Mouse (Mus musculus) adrenal gland, postnatal 36 days (tissue): ENCODE results near the gene Wnt4. TPM values are rescaled to one million over a fixed set of nuclear protein-coding genes. Genes with fewer than 3 reads are reported as not detected.

Source experiments
- DNase-seq, 2 experiments: peaks; one replicate each; pipeline ENCODE4 v3.0.0; 2021; ENCODE audit warnings: mixed read lengths in 1 of 2
- total RNA-seq, 2 experiments: library from RNA; stranded (reverse); gene quantifications; 2 replicates each; pipeline ENCODE4 v1.2.3; 2021

Wnt4 gene
- total RNA-seq, 2 experiments from 2014 or later: 85.4 to 96.6 TPM

DNA sequence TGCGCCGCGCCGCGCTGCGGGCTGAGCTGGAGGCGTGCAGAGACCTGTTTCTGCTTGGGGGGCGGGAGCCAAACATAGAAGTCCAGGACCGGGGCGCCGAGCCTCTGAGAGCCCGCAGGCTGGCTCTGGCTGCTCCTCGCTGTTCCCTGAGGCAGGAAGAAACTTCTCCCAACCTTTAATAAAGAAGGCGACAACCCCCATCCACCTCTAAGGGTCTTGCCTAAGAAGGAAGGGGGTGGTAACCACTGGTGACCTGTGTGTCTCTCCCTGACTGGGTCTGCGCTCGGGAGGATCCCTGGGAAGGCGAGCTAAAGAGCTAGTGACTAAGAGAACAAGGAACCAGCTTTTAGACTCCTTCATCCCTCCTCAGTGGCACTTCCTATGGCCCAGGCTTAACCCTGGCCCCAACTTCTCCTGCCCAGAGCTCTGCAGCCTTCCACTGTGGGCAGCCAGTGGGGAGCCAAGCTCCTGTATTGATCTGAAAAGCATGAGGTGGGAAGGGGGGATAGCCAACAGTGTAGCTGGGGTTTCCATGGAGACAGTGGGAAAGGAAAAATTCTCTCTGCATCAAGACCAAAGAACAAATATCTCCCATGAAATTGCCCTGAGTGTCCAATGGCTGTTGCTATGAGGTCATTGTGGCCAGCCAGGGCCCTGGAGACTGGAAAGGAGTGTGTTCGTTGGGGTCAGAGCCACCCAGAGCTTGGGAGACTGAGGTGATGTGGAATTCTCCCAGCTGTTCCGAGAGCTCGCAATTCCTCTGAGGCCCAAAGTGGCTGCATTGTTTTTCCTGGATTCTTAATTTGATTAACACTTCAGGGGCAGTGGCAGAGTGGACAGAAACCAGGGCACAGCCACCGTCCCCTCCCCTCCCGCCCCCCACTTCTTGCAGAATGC lies 1.1 kb downstream of the Wnt4 start:
- no peak for DNase-seq

DNA sequence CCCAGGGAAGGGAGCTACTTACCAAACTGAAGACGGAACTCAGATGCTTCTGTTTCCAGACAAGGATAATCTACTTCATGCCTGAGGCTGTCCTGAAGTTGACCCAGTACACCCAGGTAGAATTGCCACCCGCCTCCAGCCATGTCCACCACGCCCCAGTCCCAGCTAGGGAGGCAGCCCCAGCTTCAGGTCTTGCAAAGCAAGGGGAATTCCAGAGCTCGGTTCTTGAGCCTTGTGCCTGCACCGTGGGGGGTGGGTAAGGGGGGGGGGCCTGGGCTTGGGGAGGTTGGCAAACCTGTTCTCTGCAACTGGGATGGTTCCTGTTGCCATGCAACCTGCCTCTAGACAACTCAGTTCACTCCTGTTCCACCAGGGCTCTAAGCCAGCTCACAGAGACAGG lies 2.1 kb downstream of the Wnt4 start:
- DNase-seq: no peak

DNA sequence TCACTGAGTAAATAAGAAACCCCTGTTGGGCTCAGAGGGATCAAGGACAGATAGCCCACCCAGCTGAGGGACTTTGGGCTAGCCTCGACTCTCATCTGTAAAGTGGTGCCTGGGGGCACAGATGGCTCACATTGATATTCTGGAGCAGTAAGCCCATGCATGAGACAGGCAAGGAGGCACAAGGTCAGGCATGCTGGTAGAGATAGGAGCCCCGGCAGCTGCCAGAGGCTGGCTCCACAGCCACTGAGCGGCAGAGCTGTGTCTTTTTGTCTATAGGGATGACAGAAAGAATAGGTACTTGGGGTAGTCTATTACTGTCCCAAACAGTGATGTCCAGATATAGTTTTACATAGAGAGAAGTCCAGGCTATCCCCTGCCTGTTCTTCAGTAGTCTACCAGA lies 4.0 kb downstream of the Wnt4 start:
- DNase-seq: peak in 1 of 2 experiments; percentile 52

DNA sequence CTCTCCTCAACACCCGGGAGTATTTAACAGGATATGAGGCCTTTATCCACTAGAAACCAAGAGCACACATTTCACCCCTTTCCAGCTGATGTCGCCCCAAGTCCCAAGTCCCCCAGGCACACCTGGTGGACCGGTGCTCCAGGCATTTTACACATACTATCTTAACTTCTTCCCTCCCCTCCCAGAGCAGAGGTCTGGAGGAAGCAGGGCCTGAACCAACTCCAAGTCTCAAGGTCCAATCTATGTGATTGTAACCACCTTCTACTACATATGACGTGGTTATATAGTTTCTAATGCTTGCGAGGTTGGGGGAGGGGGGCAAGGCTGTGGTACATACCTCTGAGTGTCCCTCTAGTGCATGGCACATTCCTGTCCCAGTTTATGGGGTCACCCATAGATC lies 4.8 kb downstream of the Wnt4 start:
- no peak for DNase-seq

DNA sequence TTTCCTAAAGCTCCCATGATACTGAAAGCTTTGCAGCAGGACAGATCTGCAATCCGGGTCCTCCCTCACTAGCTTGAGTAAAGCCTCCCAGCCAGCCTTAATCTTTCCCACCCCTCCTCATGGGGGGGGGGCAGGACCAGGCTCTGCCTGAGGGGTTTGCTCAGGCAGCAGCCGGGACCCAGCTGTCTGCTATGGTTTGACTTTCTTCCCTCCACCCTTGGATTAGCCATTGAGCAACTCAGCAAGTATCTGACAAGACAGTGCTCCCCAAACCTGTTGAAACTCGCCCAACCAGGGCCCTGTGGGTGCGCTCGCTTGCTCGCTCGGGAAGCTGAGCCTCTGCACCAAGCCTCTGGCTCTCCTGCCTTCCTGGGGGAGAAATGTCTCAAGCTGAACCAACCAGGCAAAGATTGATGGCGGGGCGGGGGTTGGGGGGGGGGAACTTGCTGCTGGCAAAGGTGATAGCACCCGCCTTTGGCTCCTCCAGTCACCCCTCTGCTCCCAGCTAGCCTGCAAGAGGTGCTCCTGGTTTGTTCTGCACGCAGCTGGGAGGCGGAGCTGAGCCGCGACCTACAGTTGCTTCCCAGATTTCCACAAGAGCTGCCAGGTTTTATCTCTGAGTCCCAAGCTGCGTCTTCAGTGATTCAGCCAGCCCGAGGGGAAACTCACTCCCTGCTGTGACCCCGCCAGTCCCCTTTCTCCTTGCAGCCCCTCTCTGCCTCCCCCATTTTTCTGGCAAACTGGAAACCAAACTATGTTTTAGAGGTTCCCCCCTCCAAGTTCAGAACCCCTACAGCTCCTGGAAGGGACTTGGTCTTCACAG lies 5.5 kb downstream of the Wnt4 start:
- DNase-seq: peak; percentile 78 to 80

DNA sequence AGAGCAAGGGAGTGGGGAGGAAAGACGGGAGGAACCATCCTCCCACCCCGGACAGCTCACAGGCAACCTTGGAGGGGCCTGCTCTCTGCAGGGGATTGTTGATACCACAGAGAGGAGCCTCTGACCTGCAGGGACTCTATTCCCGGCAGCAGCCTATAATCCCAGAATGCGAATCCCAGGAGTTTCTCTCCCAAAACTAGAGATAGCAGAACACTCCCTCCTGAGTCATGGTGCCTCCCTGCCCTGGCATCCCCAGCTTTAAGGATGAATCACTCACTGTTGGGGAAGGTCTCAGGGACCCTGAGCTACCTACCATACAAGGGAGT lies 6.1 kb downstream of the Wnt4 start:
- DNase-seq: peak in 1 of 2 experiments; percentile 52

DNA sequence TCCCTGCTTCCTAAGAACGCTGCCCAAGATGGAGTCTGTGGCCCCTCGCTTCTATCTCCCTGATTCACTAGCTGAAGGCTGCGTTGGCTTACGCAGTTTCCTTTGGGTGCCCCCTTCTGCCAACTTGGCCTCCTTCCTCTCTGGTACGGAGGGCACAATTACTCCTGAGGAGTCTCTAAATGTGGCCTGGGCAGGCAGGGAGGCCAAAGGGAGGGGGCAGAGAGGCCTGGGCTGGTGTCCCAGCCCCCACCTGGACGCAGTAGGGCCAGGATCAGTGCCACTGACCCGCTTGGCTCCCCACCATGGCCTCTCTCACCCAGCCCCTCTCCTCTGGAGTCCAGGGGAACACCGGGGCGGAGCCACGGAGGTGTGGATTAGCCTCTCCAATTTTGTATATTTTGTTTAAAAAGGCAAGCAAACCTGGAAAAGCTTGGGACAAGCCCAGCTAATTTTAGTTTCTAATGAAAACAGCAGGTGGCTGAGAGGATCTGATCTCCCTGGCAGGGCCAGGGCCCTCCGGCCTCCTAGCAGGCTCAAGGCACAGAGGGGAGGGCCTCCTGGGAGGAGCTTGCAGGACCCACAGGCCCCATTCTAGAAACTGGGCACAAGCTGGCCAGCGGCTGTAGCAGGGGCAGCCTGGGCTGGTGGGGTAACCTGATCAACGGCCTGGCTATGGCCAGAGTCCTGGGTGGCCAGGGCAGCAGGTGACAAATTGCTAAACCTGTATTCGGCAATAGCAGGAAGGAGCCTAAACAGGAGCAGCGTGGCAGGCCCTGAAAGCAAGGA lies 8.8 kb downstream of the Wnt4 start:
- DNase-seq: peak in 1 of 2 experiments; percentile 48

DNA sequence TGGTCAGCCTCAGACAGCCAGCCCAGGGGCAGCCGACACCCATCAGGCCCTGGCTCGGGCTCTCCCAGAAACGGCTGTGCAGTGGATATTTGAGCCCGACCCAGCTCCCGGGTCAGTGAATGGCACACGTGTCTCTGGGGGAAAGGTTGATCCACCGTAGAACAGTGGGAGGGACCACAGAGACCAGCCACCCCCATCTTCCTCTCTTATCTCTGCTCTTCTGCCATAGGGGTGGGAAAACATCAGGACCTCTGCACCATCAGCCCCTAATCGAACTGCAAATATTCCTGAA lies 9.3 kb downstream of the Wnt4 start:
- DNase-seq: no peak

DNA sequence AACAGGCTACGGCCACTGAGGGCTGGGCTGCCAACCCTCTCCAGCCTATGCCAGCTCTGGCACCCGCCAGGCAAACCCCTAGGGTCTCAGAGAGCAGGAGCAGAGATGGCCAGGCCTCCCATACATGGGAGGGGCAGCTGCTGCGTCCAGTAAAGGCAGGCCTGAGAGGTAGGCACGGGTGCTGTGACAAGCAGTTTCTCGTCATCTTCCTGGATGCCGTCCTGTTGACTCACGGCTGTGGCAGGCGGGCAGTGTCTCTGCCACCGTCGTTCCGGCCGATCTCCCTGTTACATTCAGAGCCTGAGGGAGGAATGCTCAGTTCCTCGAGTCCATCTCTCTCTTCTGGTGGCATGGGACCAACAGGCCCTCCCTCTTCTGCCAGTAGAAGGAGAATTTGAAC lies 9.9 kb downstream of the Wnt4 start:
- DNase-seq: peak; percentile 78 to 79

DNA sequence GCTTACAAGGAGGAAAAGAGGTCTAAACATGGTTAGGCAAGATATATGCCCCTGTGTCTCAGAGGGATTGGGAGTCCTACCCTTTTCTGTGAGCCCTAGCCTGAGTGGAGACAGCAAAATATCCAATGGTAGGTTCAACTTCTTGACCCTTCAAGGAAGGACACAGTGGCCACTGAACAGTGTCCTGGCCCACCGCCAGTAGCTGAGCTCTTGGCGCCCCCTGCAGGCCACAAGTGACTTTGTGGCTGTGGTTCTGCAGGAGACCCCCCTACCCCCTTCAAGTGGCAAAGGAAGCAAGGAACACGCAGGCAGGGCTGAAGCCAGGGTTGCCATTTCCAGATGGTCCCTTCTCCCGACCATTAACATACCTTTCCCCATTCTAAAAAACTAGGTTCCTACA lies 10.5 kb downstream of the Wnt4 start:
- peak; percentile 75 to 83 for DNase-seq

DNA sequence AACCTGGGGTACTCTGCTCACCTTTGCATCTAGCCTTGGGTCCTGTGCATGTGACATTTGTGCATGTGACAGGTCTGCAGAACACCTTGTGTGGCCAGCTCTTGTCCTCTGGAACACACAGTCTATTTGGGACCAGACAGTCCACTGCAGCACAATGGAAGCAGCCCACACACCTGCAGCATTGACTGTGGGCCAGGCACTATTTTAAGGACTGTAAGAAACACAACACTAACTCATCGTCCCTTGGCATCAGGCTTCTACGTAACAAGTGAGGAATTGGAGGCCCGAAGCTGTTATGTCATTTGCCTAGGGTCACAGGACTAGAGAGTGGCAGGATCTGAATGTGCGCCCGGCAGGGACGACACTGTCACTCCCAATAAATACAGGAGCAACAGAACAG lies 12.4 kb downstream of the Wnt4 start:
- no peak for DNase-seq

DNA sequence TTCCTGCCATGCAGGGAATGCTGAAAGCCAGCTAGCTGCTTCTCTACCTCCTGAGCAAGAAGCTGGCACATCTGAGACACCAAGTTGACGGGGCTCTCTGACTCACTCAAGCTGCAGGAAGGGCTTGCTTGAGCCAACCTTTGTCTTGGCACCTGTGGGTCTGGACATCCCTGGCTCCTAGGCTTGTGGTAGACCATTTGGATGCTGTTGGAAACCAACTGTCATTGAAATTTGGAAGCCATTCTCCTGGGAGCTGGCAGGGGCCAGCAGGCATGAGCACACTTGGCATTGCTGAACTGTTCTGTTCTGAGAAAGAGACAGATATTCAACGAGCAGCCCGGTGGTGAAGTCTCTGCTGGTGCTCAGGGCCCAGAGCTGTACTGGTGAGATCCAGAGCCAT lies 13.0 kb downstream of the Wnt4 start:
- DNase-seq: no peak

DNA sequence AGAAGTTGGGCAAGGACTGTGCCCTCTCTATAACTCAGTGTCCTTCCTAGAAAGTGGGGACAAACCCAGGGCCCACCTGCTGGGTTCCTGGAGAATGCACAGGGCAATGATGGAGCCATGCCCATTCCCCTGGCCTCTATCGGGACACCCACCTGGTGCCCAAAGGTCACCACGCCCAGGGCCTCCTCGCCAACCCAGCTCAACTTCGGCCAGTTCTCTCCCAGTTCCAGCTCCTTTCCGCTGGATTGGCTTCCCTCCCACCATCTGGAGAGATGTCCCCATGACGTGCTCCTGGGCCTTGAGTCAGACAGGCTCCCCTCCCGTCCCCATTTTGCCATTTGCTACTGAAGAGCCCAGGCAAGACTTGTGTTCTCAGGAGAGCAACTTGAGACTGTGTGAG lies 15.3 kb downstream of the Wnt4 start:
- peak; percentile 56 to 65 for DNase-seq

DNA sequence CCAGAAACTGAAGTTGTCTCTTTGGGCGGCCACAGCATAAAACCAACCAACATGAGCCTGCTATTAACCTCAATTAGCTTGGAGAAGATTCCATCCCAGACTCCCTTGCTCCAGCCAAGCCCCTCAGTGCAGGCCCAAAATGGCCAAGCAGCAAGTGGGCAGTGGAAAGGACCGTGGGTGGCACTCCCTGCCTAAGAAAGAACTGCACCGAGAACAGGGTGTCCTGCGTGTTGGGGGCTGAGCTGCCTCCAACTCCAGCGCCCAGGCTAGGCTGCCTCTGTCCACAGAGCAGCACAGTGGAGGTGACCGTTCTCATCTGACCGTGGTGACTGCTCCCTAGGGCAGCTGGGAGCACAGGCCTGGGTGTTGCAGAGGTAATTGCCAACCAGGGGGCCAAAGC lies 16.7 kb downstream of the Wnt4 start:
- no peak for DNase-seq

DNA sequence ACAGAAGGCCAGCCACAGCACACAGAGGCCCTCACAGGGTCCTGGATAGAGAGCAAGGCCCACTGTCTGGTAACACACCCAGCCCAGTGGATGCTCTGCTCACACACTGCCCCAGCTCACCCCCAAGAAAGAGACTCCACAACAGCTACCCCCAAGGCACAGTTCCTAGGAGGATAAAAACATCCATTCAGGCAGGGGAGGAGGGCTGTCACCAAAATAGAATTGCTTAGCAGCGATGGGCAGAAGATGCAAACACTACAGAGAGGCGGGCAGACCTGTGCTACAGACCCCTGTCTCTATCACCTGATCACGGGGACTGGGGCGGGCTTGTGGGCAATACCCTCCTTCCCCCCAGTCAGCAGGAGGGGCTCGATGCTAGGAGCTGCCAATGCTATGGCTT lies 17.2 kb downstream of the Wnt4 start:
- no peak for DNase-seq

DNA sequence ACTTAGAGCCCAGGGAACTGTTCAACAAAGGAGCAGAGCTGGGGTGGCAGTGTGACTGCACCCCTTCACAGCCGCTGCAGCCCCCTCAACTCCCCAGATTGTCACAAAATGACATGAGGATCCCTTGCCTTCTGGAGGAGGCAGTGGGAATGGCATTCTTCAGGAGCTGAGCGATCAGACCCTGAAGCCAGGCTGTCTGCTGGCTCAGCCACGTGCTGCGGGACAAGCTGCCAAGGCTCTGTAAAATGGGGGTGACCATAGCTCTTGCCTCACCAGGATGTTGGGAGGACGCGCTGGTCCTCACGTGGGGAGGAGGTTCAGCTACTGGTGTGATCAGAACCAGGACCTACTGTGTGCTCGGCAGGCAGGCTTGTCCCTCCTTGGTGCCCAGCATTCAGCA lies 17.7 kb downstream of the Wnt4 start:
- DNase-seq: no peak

DNA sequence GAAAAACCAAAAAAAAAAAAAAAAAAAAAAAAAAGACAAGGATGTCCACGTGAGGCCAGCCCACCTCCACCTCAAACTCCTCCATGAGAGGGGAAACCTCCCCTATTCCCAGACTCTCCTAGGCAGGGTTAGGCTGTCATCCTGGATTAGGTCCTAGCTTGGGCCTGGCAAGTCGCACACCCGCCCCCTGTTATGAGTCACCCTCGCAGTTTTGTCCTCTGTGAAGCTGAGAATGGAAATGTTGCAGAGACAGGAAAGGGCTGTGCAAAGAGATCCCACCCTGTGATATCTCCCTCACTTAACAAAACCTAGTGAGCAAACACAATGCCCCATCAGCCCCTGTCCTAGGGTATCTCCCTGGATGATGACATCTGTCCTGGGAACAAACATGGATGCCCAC lies 20.3 kb downstream of the Wnt4 start:
- DNase-seq: peak in 1 of 2 experiments; percentile 66

DNA sequence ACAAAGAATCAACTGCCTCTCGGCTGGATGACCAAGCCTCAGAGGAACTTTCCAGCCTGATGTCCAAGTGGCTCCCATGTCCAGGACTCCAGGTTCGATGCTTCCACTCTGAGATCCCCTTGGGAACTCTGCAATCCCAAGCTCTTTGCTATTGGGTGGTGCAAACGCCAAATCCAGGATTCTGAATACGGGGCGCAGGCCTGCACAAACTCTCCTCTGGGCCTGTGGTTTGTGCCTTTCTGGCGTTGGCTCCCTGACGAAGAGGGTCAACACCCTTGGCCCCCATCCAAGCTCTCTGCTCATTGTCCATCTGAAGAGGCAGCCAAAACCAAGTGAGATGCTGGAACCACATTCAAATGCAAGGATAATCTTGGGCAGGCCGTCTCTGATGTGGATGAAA lies 21.1 kb downstream of the Wnt4 start:
- DNase-seq: no peak

DNA sequence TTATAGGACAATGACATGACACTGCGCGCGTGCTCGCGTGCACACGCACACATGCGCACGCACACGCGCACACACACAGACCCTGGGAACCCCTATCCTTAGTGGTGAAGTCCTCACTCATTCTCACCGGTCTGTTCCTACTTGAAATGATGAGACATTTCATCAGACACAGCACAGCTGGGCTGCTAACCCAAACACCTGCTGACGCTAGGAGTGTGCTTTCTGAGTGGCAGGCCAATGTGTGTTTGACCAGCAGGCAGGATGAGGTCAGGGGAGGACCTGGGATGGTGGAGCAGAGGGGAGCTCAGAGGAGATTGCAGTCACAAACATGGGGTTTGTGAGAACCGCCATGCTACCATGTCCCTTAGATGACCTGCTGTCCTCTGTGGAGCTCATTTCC lies 22.9 kb downstream of the Wnt4 start:
- DNase-seq: peak in 1 of 2 experiments; percentile 0

DNA sequence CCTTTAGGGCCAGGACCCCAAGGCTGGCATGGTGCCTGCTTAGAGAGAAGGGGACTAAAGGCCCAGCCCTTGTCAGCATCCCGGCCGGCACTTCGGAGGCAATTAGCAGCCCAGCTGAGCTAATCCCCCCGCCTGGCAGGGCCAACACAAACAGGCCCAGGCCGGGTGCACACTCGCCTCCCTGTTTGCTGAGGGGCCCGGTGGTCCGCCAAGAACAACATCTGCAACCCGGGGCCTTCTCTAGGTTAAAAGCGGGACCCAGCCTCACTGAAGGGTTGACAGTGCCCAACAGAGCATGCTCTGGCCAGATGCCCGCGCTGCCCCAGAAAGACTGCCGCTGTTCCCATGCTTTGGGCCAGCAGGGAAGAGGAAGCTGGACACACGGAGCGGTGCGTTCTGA lies 24.3 kb downstream of the Wnt4 start:
- no peak for DNase-seq

DNA sequence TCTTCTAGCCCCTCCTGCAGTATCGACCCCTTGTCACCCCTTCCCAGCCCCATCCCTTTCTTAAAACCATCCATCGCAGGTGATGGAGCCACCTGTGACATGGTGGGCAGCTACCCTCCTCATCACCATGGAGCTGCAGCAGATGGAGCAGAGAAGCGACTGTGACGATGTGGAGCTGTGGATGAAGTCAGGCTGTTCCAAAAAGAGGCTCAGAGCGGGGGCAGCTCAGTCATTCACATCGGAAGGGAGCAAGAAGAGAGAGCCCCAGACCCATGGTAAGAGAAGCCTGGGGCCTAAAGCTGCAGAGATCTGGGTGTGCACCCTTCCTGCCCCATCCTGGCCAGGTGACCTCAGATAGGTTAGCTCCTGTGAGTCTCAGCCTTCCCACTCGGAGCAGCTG lies 26.8 kb downstream of the Wnt4 start:
- DNase-seq: no peak

DNA sequence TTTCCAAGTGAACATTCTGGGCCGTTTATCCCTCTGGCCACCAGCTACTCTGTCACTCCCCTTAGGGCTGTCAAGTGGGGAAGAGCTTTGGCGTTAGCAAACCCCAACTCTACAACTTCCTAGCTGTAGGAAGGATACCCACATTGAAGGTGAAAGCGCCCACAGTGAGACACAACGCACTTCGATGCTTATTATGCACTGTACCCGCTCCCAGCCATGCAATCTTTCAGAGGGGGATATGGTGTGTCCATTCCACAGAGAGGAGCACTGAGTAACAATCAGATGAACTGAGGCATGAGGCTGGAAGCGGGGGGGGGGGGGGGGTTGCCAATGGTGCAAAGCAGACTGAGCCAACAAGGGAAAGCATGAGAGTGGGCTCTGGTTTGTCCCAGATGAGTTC lies 27.8 kb downstream of the Wnt4 start:
- DNase-seq: no peak
